Mouse (Mus musculus): ENCODE results near the gene Asb3.
"Not testable (repeated sequence)": the region's sequence is repeated elsewhere in the genome, so short reads cannot be mapped to it uniquely, and the experiment has no call there.

Gene Asb3

DNA sequence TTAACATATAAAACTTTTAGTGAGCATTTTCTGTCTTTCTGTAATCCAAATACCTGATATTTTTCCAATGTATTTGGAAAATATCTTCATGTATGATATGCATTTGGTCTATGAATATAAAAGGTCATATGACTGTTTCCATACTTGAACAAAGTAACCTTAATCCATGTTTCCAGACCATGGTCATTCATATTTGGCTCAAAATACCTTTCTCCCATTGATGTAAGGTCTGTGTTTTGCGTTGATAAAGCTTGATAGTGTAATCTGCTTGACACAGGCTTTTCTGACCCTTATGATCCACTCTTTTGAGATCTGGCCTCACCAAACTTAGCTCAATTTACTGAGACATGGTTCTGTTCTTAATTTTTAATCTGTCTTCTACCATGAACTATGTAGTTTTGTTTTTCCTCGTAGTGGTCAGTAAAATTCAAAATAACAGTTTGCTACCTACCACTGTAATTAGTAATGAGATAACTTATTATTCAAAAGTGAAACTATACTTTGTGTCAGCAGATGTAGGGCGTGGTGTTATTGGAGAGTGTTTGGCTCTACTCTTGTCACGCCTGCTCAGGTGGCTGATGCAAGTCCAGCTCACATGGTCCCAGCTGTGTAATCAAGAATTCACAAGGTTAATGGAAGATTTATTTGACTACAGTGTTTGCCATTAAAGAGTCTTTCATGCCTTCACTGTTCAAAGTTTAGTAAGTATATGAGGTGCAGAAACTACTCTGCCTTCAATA is 116.1 kb downstream of the Asb3 start:
- DNase-seq (ENCODE audit: low spot score) = peak; percentile 96

DNA sequence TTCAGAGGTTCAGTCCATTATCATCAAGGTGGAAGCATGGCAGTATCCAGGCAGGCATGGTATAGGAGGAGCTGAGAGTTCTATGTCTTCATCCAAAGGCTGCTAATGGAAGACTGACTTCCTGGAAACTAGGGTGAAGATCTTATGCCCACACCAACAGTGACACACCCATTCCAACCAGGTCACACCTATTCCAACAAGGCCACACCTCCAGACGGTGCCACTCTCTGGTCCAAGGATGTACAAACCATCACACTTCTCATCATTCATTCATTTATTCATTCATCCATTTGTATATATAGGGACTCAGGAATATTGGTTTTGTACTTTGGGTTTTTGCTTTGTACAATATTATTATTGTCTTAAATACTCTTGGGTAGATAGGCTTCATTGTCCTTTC is 124.5 kb downstream of the Asb3 start:
- DNase-seq (ENCODE audit: low spot score) = not testable (repeated sequence)

DNA sequence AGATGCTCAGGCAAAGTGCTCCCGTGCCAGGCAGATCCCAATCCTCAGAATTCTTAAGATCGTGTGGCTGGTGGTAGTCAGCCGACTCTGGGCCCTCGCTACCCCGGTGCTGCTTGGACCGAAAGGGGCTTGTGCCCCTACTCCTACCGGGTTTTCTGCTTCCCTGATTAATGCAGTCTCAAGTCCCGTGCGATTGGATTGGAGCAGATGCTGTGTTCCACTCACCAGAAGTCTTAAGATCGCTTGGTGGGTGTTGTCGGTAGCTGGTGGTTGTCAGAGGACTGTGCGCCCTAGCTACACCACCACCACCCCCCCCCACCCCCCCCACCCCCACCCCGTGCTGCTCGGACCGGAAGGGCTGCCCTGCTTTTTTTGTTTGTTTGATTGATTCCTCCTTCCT is 132.2 kb downstream of the Asb3 start:
- DNase-seq (ENCODE audit: low spot score) = not testable (repeated sequence)

DNA sequence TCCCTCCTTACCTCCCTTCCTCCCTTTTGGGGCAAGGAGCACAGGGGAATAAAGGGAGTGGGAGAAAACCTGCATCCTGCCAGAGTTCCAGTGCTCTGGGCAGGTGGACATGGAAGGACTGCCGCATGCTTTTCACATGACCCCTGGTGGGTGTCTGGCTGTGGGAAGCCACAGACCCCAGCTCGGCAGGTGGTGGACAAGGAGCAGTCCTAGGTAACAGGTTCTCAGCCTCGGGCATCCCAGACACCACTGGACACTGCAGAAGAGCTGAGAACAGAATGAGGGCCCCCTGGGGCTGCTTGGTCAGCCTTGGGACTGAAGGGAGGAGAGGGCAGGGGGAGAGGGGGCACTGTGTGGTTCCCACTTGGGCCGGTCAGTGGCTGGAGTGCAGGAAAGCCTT is 149.7 kb downstream of the Asb3 start:
- no peak for DNase-seq (ENCODE audit: low spot score)

DNA sequence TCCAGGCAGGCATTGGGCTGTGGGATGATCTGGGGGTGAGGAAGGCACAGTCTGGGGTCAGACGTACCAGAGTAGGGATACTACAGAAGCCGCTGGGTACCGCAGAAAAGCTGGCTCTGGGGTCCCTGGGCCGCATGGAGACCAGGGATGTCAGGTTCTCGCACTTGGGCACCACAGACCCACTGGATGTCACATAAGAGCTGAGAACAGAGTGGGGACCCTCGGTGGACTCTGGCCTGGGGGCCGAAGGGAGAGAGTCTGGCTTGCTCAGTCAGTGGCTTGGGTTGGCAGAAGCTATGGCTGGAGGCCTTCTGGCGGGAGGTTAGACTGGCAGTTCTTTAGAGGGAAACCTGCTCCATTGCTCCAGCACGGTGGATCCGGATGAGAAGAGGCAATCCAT is 204.8 kb downstream of the Asb3 start:
- DNase-seq (ENCODE audit: low spot score) = no peak

DNA sequence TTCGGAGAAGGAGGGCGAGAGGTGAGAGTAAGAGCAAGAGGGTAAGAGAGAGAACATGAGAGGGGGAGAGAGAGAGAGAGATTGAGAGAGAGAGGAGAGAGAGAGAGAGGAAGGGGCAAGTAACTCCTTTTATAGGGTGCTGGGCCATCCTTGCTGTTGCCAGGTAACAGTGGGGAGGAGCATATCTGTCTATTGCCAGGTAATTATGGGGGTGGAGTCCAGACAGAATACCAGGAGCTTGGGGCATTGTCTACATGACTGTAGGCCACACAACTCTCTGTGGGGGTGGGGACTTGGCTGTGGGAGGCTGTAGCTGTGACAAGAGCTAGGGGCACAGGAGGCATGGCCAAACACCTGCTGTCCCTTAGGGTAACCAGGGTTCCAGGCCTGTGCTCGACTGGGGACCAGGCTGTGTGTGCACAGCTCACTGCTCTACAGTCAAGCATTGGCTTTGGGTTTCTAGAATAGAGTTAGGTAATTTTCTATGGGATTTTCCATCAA is 205.3 kb downstream of the Asb3 start:
- DNase-seq (ENCODE audit: low spot score) = no peak

DNA sequence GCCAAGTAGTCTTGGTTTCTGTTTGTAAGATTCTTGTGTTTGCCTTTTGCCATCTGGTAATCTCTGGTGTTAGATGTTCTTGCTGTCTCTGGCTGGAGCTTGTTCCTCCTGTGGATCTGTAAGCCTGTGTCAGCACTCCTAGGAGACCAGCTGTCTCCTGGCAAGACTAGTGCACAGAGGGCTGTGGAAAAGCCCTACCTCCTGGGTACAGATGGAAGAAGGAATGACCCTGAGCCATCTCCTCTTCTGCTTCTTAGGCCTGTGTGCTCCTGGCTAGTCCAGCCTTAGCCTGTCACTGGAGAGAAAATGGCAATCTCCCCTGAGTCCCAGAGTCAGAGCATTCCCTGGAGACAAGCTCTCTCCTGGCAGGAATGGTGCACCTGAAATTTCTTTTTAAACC is 214.3 kb downstream of the Asb3 start:
- DNase-seq (ENCODE audit: low spot score) = not testable (repeated sequence)

DNA sequence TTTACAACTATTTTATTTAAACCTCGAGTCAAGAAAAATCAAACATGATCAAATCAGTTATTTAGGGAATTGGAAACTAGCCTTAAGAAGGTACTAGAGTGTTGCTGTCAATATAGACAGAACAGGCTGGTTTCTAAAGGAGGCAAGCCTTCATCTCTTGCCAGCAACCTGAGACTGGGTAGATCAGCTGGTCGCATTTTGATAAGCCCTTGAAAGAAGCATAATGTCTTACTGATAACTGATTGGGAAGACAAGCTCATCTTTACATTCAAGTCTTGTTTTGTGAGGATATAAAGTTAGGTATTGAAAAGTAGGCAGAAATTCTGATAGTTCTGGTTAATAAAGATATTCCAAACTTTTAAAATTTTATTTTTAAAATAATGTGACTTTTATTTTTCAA is 217.0 kb downstream of the Asb3 start:
- DNase-seq (ENCODE audit: low spot score) = peak; percentile 57

DNA sequence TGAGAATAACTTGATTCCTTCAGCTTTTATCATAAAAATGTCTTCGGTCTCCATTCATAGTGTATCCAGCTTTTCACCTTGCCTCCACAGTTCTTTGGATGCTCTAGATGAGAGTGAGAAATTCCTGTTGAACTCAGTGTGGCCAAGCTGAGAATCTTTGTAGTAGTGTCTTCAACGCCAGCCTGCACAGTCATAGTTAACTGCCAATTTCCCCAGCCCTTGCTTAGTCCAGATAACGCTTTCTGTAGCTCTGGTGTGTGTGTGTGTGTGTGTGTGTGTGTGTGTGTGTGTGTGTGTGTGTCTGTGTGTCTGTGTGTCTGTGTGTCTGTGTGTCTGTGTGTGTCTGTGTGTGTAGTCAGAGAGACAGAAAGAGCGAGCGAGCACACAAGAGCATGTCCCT is 220.1 kb downstream of the Asb3 start:
- DNase-seq (ENCODE audit: low spot score) = peak; percentile 26

DNA sequence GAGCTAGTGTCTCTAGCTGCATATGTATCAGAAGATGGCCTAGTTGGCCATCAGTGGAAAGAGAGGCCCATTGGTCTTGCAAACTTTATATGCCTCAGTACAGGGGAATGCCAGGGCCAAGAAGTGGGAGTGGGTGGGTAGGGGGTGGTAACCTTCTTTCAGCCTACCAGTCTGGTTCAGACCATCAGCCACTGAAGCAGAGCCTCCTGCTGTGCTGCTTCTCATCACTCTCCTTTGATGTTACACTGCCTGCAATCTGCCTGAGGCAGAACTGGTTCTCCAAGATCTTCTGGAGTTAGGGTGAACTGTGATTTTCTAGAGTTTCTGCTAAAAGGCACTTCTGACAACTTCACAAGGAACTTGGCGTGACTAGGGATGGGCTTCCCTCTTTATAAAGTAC is 241.7 kb downstream of the Asb3 start:
- not testable (repeated sequence) for DNase-seq (ENCODE audit: low spot score)

DNA sequence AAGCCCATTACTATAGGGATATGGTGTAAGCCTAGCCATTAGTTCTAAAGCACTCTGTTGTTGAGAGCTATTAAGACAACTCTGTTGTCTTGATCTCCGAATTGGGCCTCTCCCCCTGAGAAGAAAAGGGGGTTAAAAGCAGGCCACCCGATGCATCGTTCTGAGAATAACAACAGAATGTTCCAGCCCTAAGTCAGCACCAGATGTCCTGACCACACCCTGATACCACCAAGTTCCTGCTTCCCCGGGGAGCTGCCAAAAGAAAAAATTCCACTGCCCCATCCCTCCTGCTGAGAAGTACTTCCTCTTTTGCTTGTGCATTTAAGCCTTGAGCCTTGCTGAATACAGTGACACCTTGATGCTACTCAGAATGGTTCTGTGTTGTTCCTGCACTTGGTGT is 248.5 kb downstream of the Asb3 start:
- not testable (repeated sequence) for DNase-seq (ENCODE audit: low spot score)

DNA sequence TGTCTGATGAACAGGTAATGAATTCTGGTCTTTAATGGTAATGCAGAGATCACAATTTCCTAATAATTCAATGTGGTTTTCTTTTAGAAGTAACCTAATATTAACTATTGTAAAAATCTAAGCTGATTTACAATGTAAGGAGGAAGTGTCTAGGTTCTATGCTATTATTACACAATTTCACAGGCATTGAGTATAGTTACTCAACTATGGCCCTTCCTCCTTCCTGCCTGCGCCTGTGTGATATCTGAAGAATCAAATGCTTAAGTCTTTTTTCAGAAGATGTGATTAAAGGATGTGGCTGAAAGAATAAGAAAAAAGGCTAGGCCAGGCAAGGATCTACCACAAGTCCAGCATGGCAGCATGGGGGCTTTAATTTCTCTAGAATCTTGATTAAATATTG is 249.6 kb downstream of the Asb3 start:
- DNase-seq (ENCODE audit: low spot score) = not testable (repeated sequence)

DNA sequence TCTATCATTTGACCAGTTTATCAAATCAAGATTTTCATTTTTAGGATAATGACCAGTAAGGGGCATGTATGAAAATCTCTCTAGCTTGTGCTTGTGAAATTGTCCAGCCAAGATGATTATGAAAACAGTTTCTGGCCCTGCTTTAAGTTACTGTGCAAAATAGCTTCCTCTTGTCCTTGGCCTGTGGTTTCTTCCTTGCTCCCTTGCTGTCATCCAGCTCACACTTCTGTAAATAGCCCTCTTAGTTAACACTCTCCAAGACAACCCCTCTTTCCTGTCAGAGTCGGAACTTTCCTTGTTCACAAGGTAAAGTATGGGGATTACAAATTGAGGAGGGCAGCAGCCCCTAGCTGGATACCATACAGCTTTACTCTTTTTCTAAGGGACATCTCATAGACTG is 253.2 kb downstream of the Asb3 start:
- not testable (repeated sequence) for DNase-seq (ENCODE audit: low spot score)

Measured in c-Kit-positive CD71-positive TER-119-positive erythroid progenitor cells, embryonic 14.5 days (primary cell).